ENCODE assay signal across 15 mouse cellular contexts in the genomic region with DNA sequence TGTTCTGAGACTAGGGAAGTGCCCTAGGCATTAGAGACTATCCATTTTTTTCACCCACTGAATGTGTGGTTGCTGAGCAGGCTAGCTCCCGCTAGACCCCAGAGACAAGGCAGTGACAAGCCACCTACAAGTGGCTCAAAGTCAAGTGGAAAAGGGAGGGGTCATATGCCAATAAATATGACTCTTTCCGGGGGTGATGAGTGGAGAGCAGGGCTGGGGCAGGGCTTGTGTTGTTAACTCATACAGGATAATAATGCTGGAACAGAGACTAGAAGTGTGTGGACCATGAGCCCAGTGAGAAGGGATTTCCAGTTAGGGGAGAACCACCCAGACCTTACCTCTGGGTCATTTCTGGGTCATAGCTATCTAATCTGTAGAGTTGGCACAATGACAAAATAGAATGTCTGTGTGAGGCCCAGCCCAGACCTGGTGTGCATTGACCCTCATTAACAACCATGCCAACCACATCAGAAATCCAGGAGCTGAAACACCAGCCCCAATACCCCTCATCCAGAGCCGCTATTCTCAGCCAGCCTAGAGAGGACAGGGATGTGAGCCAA. TPM values are rescaled to one million over a fixed set of nuclear protein-coding genes. Genes with fewer than 3 reads are reported as not detected.
"Had no signal": no experiment of that assay in that cellular context is flagged by ENCODE, and none has a peak within 500 bp of the region (broad histone marks: within the 10 kb centered on the region; RNA-seq: fewer than 3 reads in every experiment).

No protein-coding gene starts in this region.

- ATAC-seq: liver, postnatal 0 days; midbrain, embryonic 15.5 days had no signal

- H3K4me3 ChIP-seq: kidney, embryonic 15.5 days; left cerebral cortex, adult 2 months; lung, embryonic 15.5 days; megakaryocyte, embryonic 14.5 days; midbrain, embryonic 15.5 days; neural tube, embryonic 12.5 days had no signal

- H3K9ac ChIP-seq: kidney, embryonic 15.5 days; liver, postnatal 0 days; midbrain, embryonic 15.5 days; neural tube, embryonic 12.5 days had no signal

- H3K9me3 ChIP-seq: kidney, embryonic 15.5 days; lung, embryonic 15.5 days; megakaryocyte, embryonic 14.5 days; midbrain, embryonic 15.5 days; neural tube, embryonic 12.5 days had no signal

- H3K36me3 ChIP-seq: kidney, embryonic 15.5 days; lung, embryonic 15.5 days; midbrain, embryonic 15.5 days; neural tube, embryonic 12.5 days had no signal

- H3K4me2 ChIP-seq: midbrain, embryonic 11.5 days; neural tube, embryonic 12.5 days had no signal

- H3K27ac ChIP-seq: kidney, embryonic 15.5 days; lung, embryonic 15.5 days; macrophage; midbrain, embryonic 15.5 days; neural tube, embryonic 12.5 days had no signal

- H3K27me3 ChIP-seq: kidney, embryonic 15.5 days; midbrain, embryonic 15.5 days had no signal

- DNase-seq: kidney, adult 2 months; kidney, postnatal 14 days; liver, postnatal 0 days; lung, postnatal 14 days; spleen, adult 18-20 months; thymus, postnatal 4 days had no signal

RNA-seq across cellular contexts. Expression of a gene that starts 33.6 kb away (rescaled TPM):
- polyA plus RNA-seq: limb, embryonic 11.5 days had no signal
